Mouse (Mus musculus) heart, embryonic 14.5 days (tissue): ENCODE data around the gene Rnase13. TPM values are rescaled to one million over a fixed set of nuclear protein-coding genes. Genes with fewer than 3 reads are reported as not detected.
A peak's percentile ranks its signal among the peaks of the same experiment; 100 is the strongest.

Experiments
- ATAC-seq: fragments of 200-750 bp; cut with Nextera tagmentation; 2 replicates; pipeline ENCODE4 v1.8.0; 2017; ENCODE audit warnings: low read depth, moderate TSS enrichment; ENCODE audit not compliant: insufficient number of reproducible peaks, insufficient read depth, low FRiP score
- H3K27ac ChIP-seq, 2 experiments: fragments of 200-500 bp in 1 of 2; fragments of 300-500 bp in 1 of 2; sonication (generic) in 1 of 2; replicated peaks in 1 of 2; 2 replicates each; pipeline ENCODE4 v1.5.1; 2012 to 2014; ENCODE audit warnings: low read depth in 2 of 2, low read length in 2 of 2, control low read depth in 1 of 2, mild to moderate bottlenecking in 1 of 2, mixed read lengths in 1 of 2; ENCODE audit not compliant: control insufficient read depth in 1 of 2, insufficient read depth in 1 of 2
- H3K27me3 ChIP-seq: fragments of 300-500 bp; sonication (generic); 2 replicates; pipeline ENCODE4 v1.6.1; 2014; ENCODE audit warnings: mild to moderate bottlenecking, low read length, control low read depth; ENCODE audit not compliant: control insufficient read depth, insufficient read depth
- H3K36me3 ChIP-seq: fragments of 300-500 bp; sonication (generic); 2 replicates; pipeline ENCODE4 v1.6.1; 2014; ENCODE audit warnings: mild to moderate bottlenecking, control low read depth, low read length, mixed read lengths; ENCODE audit not compliant: control insufficient read depth, insufficient read depth
- H3K4me1 ChIP-seq, 2 experiments: fragments of 200-500 bp in 1 of 2; fragments of 300-500 bp in 1 of 2; sonication (generic) in 1 of 2; 2 replicates each; pipeline ENCODE4 v1.6.1; 2012 to 2014; ENCODE audit warnings: low read length in 2 of 2, control low read depth in 1 of 2, mixed read lengths in 1 of 2; ENCODE audit not compliant: control insufficient read depth in 2 of 2, insufficient read depth in 2 of 2
- H3K4me2 ChIP-seq: fragments of 300-500 bp; sonication (generic); 2 replicates; pipeline ENCODE4 v1.6.1; 2014; ENCODE audit warnings: mild to moderate bottlenecking, low read length
- H3K4me3 ChIP-seq, 2 experiments: fragments of 200-500 bp in 1 of 2; fragments of 300-500 bp in 1 of 2; sonication (generic) in 1 of 2; 2 replicates each; pipeline ENCODE4 v1.5.1; 2012 to 2014; ENCODE audit warnings: low read length in 2 of 2, mild to moderate bottlenecking in 2 of 2, control low read depth in 1 of 2, low read depth in 1 of 2, moderate library complexity in 1 of 2; ENCODE audit not compliant: control insufficient read depth in 1 of 2, insufficient read depth in 1 of 2
- H3K9ac ChIP-seq: fragments of 300-500 bp; sonication (generic); 2 replicates; pipeline ENCODE4 v1.6.1; 2014; ENCODE audit warnings: mild to moderate bottlenecking, low read length
- H3K9me3 ChIP-seq: fragments of 300-500 bp; sonication (generic); 2 replicates; pipeline ENCODE4 v1.6.1; 2016; ENCODE audit warnings: low read length, control low read depth; ENCODE audit not compliant: control insufficient read depth
- WGBS: fragments of 180-500 bp; shearing (Covaris S2); extraction: QIAGEN DNeasy Blood & Tissue Kit; methylation state at CpG from one replicate; pipeline ENCODE4 v1.1.7; 2014; 5-methylcytosine and 5-hydroxymethylcytosine counted together
- polyA plus RNA-seq: library from polyadenylated mRNA; unstranded; fragments of >200 nt; fragmentation: Nextera tagmentation; extraction: Ambion mirVana; gene quantifications from 2 replicates; pipeline ENCODE4 v1.2.1, GENCODE M21; 2014

Gene Rnase13
- polyA plus RNA-seq, 1 experiment from 2014 or later = not detected

- H3K4me3 ChIP-seq = no peak overlapping the region
- no peaks in the 10 kb centered on the region for H3K27me3 ChIP-seq
- no peaks in the 10 kb centered on the region for H3K9me3 ChIP-seq
- peaks cover 64% of the 10 kb centered on the region for H3K36me3 ChIP-seq
- no peak overlapping the region for H3K27ac ChIP-seq
- ATAC-seq = no peak
- H3K4me1 ChIP-seq = peaks cover 7 to 24% of the 10 kb centered on the region in 2 experiments; a peak in 3 of 4 replicates
- no peak overlapping the region for H3K9ac ChIP-seq
- WGBS = 86% methylated on average over 6 of the region's 6 CpGs
- no peak overlapping the region for H3K4me2 ChIP-seq
Observed at GRCm38 (mm10) chr14:51889833-51890232, 32.7 kb downstream of the Rnase13 start.

GRCm38 (mm10) chr14:51886051-51886450 lies 36.5 kb downstream of the Rnase13 start:
- Histone ChIP-seq H3K9me3 (no peaks in the 10 kb centered on the region), H3K4me2 (peak overlapping the region; percentile 78), H3K4me3 (no peak overlapping the region; a peak in 1 of 4 replicates), H3K27ac (no peak overlapping the region), H3K9ac (0 out of 2 replicates have a peak overlapping the region, but pooled peaks have one; percentile 85), H3K27me3 (no peaks in the 10 kb centered on the region), H3K4me1 (peaks cover 2 to 10% of the 10 kb centered on the region in 2 experiments; a peak in 2 of 4 replicates), H3K36me3 (peaks cover 48% of the 10 kb centered on the region)
- 64% methylated on average over 6 of the region's 6 CpGs for WGBS
- no peak for ATAC-seq

GRCm38 (mm10) chr14:51884598-51885331 lies 37.8 kb downstream of the Rnase13 start, which contains the start of gene Mettl17:
Gene Mettl17, plus strand, starts transcription at chr14:51884842.
- Histone ChIP-seq H3K4me2 (peak within 1 kb of the TSS; percentile 78), H3K27ac (peak within 1 kb of the TSS; percentile 48 to 63), H3K36me3 (peaks cover 35% of the 10 kb centered on the region), H3K4me1 (peaks cover 2 to 10% of the 10 kb centered on the region in 2 experiments; a peak in 2 of 4 replicates), H3K9me3 (no peaks in the 10 kb centered on the region), H3K9ac (peak within 1 kb of the TSS; percentile 85), H3K27me3 (no peaks in the 10 kb centered on the region), H3K4me3 (peak within 1 kb of the TSS; percentile 80 to 81)
- peak; percentile 95 for ATAC-seq
- WGBS = under 1% methylated on average over 43 of the region's 43 CpGs

DNA sequence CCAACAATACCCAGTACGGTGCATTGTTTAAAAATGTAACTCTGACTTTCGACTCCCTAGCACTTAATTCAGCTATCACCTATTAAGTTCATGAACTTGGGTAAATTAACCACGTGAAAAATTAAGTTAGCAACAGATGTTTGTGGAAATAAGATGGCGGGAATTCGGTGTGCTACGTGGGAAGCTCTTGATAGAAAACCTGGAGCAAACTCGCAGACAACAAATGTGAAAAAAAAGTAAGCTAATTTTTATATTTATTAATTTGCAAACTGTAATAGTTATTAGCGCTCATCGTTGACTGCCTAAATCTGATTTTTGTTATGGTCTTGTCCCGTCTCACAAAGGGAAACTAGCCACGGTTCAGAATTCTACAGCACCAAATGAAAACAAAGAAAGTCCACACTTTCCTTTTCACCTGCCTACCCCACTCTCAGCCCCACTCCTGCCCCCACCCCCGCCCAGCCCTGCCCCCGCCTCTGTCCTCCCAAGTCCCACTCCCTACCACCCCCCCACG lies 38.5 kb downstream of the Rnase13 start:
- Histone ChIP-seq H3K27me3 (no peaks in the 10 kb centered on the region), H3K4me1 (peaks cover 2 to 10% of the 10 kb centered on the region in 2 experiments; a peak in 2 of 4 replicates), H3K36me3 (peaks cover 29% of the 10 kb centered on the region), H3K27ac (peak overlapping the region; percentile 48 to 49; a peak in 3 of 4 replicates), H3K4me3 (peak overlapping the region; percentile 29 to 80), H3K9me3 (no peaks in the 10 kb centered on the region), H3K9ac (peak overlapping the region; percentile 85), H3K4me2 (peak overlapping the region; percentile 78)
- ATAC-seq = peak; percentile 3; the same call in 1 of the 2 replicates
- WGBS = 1% methylated on average over 14 of the region's 14 CpGs

DNA sequence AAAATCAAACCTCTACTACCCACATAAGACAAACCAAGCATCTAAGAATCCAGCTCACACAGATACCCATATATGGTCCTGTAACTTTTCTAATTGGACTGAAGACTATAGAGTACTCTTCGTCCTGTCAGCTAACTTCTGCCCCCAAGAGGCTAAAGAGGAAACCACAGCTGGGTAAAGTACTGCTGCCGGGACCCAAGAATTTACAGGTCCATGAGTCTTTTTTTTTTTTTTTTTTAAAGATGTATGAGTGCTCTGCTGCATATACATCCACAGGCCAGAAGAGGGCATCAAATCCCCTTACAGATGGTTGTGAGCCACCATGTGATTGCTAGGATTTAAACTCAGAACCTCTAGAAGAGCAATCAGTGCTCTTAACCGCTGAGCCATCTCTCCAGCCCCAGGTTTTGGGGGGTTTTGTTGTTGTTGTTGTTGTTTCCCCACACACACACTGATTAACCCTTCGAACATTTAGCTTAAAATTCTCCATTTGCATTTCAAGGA lies 39.0 kb downstream of the Rnase13 start:
- Histone ChIP-seq H3K27ac (peak overlapping the region; percentile 48 to 49; a peak in 3 of 4 replicates), H3K9ac (peak overlapping the region; percentile 85), H3K4me3 (peak overlapping the region; percentile 29 to 80; a peak in 3 of 4 replicates), H3K4me2 (peak overlapping the region; percentile 78), H3K9me3 (no peaks in the 10 kb centered on the region), H3K36me3 (peaks cover 24% of the 10 kb centered on the region), H3K4me1 (peaks cover 2 to 10% of the 10 kb centered on the region in 2 experiments; a peak in 2 of 4 replicates), H3K27me3 (no peaks in the 10 kb centered on the region)
- 1% methylated on average over 4 of the region's 4 CpGs for WGBS
- ATAC-seq = peak; percentile 23; the same call in 1 of the 2 replicates

- Histone ChIP-seq H3K27ac (no peak overlapping the region), H3K9ac (no peak overlapping the region), H3K9me3 (no peaks in the 10 kb centered on the region), H3K27me3 (no peaks in the 10 kb centered on the region), H3K4me1 (no peaks in the 10 kb centered on the region), H3K4me2 (no peak overlapping the region), H3K4me3 (no peak overlapping the region), H3K36me3 (no peaks in the 10 kb centered on the region)
- WGBS = 77% methylated on average over 3 of the region's 3 CpGs
- ATAC-seq = no peak
Observed at GRCm38 (mm10) chr14:51877517-51877916, 45.1 kb downstream of the Rnase13 start.

- Histone ChIP-seq H3K9me3 (no peaks in the 10 kb centered on the region), H3K36me3 (no peaks in the 10 kb centered on the region), H3K27me3 (no peaks in the 10 kb centered on the region), H3K27ac (no peak overlapping the region), H3K9ac (no peak overlapping the region), H3K4me1 (no peaks in the 10 kb centered on the region), H3K4me3 (no peak overlapping the region), H3K4me2 (no peak overlapping the region)
- no peak for ATAC-seq
- WGBS = 76% methylated on average over 9 of the region's 9 CpGs
Observed at GRCm38 (mm10) chr14:51871741-51872140, 50.8 kb downstream of the Rnase13 start.
